Mouse (Mus musculus) heart, embryonic 10.5 days (tissue): Measurements from ENCODE around the gene Gimap7. TPM values are rescaled to one million over a fixed set of nuclear protein-coding genes. Genes with fewer than 3 reads are reported as not detected.

Source experiments
- DNase-seq: peaks from one replicate; pipeline ENCODE4 v3.0.0-alpha.2; 2017; ENCODE audit warnings: low spot score
- H3K27ac ChIP-seq: fragments of 300-500 bp; sonication (generic); 2 replicates; pipeline ENCODE4 v1.5.1; 2016; ENCODE audit warnings: mild to moderate bottlenecking
- H3K27me3 ChIP-seq: fragments of 300-500 bp; sonication (generic); 2 replicates; pipeline ENCODE4 v1.6.1; 2016; ENCODE audit warnings: mild to moderate bottlenecking; ENCODE audit not compliant: poor library complexity, insufficient read depth, severe bottlenecking
- H3K36me3 ChIP-seq: fragments of 300-500 bp; sonication (generic); 2 replicates; pipeline ENCODE4 v1.6.1; 2016; ENCODE audit warnings: mild to moderate bottlenecking, moderate library complexity
- H3K4me1 ChIP-seq: fragments of 300-500 bp; sonication (generic); 2 replicates; pipeline ENCODE4 v1.6.1; 2016; ENCODE audit warnings: mild to moderate bottlenecking
- H3K4me3 ChIP-seq: fragments of 300-500 bp; sonication (generic); 2 replicates; pipeline ENCODE4 v1.5.1; 2016; ENCODE audit warnings: mild to moderate bottlenecking, moderate library complexity
- H3K9me3 ChIP-seq: fragments of 300-500 bp; sonication (generic); 2 replicates; pipeline ENCODE4 v1.6.1; 2016; ENCODE audit warnings: mild to moderate bottlenecking, moderate library complexity
- whole genome bisulfite sequencing: fragments of 180-500 bp; shearing (Covaris S2); methylation state at CpG from one replicate; pipeline ENCODE4 v1.1.7; 2016; 5-methylcytosine and 5-hydroxymethylcytosine counted together
- polyA plus RNA-seq: library from polyadenylated mRNA; unstranded; fragments of >200 nt; fragmentation: Nextera tagmentation; extraction: Ambion mirVana; gene quantifications from 2 replicates; pipeline ENCODE4 v1.2.1, GENCODE M21; 2016

The Gimap7 gene
- polyA plus RNA-seq, 1 experiment from 2014 or later: not detected

GRCm38 (mm10) chr6:48763567-48764270 is 45.3 kb downstream of the Gimap7 start:
- WGBS: 91% methylated on average over 7 of the region's 7 CpGs
- no peaks in the 10 kb centered on the region for H3K4me1 ChIP-seq
- H3K27me3 ChIP-seq: no peaks in the 10 kb centered on the region
- no peaks in the 10 kb centered on the region for H3K36me3 ChIP-seq
- peak; percentile 47 for DNase-seq
- no peaks in the 10 kb centered on the region for H3K9me3 ChIP-seq
- no peak overlapping the region for H3K4me3 ChIP-seq
- no peak overlapping the region for H3K27ac ChIP-seq

GRCm38 (mm10) chr6:48764496-48764895 is 46.1 kb downstream of the Gimap7 start:
- 90% methylated on average over 10 of the region's 10 CpGs for WGBS
- H3K4me1 ChIP-seq: no peaks in the 10 kb centered on the region
- H3K27ac ChIP-seq: no peak overlapping the region
- DNase-seq: peak; percentile 39
- H3K27me3 ChIP-seq: no peaks in the 10 kb centered on the region
- no peaks in the 10 kb centered on the region for H3K36me3 ChIP-seq
- H3K9me3 ChIP-seq: no peaks in the 10 kb centered on the region
- no peak overlapping the region for H3K4me3 ChIP-seq

- H3K36me3 ChIP-seq: no peaks in the 10 kb centered on the region
- no peaks in the 10 kb centered on the region for H3K4me1 ChIP-seq
- no peak for DNase-seq
- H3K27me3 ChIP-seq: no peaks in the 10 kb centered on the region
- WGBS: 61% methylated on average over 9 of the region's 9 CpGs
- no peaks in the 10 kb centered on the region for H3K9me3 ChIP-seq
- no peak overlapping the region for H3K27ac ChIP-seq
- no peak overlapping the region for H3K4me3 ChIP-seq
These were observed 49.9 kb downstream of the Gimap7 start for GRCm38 (mm10) chr6:48768178-48768869.

- WGBS: 88% methylated on average over 3 of the region's 3 CpGs
- no peak overlapping the region for H3K4me3 ChIP-seq
- H3K27me3 ChIP-seq: no peaks in the 10 kb centered on the region
- H3K4me1 ChIP-seq: no peaks in the 10 kb centered on the region
- no peak for DNase-seq
- H3K9me3 ChIP-seq: no peaks in the 10 kb centered on the region
- H3K27ac ChIP-seq: no peak overlapping the region
- no peaks in the 10 kb centered on the region for H3K36me3 ChIP-seq
These were observed 50.5 kb downstream of the Gimap7 start for GRCm38 (mm10) chr6:48768933-48769332.

- Histone ChIP-seq H3K4me3 (no peak within 1 kb of the TSS), H3K27ac (no peak within 1 kb of the TSS), H3K4me1 (no peaks in the 10 kb centered on the region), H3K27me3 (no peaks in the 10 kb centered on the region), H3K9me3 (no peaks in the 10 kb centered on the region), H3K36me3 (no peaks in the 10 kb centered on the region)
- no peak for DNase-seq
- 88% methylated on average over 3 of the region's 3 CpGs for WGBS
These were observed 52.3 kb downstream of the Gimap7 start, which contains the start of gene Gimap3 for GRCm38 (mm10) chr6:48770696-48771095. Gimap3 (minus strand) TSS chr6:48770851.

GRCm38 (mm10) chr6:48772030-48772429 is 53.6 kb downstream of the Gimap7 start:
- WGBS: 11% methylated on average over 8 of the region's 8 CpGs
- H3K4me3 ChIP-seq: no peak overlapping the region

More at GRCm38 (mm10) chr6:48772030-48772429, 53.6 kb downstream of the Gimap7 start:
- Histone ChIP-seq H3K36me3 (no peaks in the 10 kb centered on the region), H3K27me3 (no peaks in the 10 kb centered on the region), H3K9me3 (no peaks in the 10 kb centered on the region), H3K27ac (no peak overlapping the region), H3K4me1 (no peaks in the 10 kb centered on the region)
- peak; percentile 80 for DNase-seq

Other genes with a start within 250 kb of the Gimap7 start
- gene Atp6v0e2, start 181.0 kb upstream of the Gimap7 start, polyA plus RNA-seq: 21.1 and 26.6 TPM in 2 replicates
- gene Lrrc61, start 163.8 kb upstream of the Gimap7 start, polyA plus RNA-seq: 9.5 and 12.9 TPM in 2 replicates
- gene Rarres2, start 145.8 kb upstream of the Gimap7 start, polyA plus RNA-seq: 10.5 and 18.2 TPM in 2 replicates
- gene Gm45021, start 129.0 kb upstream of the Gimap7 start, polyA plus RNA-seq: not detected in 2 replicates
- gene Repin1, start 124.7 kb upstream of the Gimap7 start, polyA plus RNA-seq: 31.9 and 33.2 TPM in 2 replicates
- 0.49 TPM in 1 of 2 replicates, not detected in the other for gene Gm44965, start 124.7 kb upstream of the Gimap7 start, polyA plus RNA-seq
- gene Zfp775, start 116.6 kb upstream of the Gimap7 start, polyA plus RNA-seq: 7.7 and 8.9 TPM in 2 replicates
- gene AI854703, start 91.9 kb upstream of the Gimap7 start, polyA plus RNA-seq: 0.90 and 1.6 TPM in 2 replicates
- gene Gimap8, start 71.4 kb upstream of the Gimap7 start, polyA plus RNA-seq: 0.70 and 0.87 TPM in 2 replicates
- 7.4 and 8.7 TPM in 2 replicates for gene Gimap9, start 42.5 kb upstream of the Gimap7 start, polyA plus RNA-seq
- gene Gimap4, start 34.1 kb upstream of the Gimap7 start, polyA plus RNA-seq: 6.4 and 10.6 TPM in 2 replicates
- 21.3 and 26.0 TPM in 2 replicates for gene Gimap6, start 10.4 kb upstream of the Gimap7 start, polyA plus RNA-seq
- gene Gm28053, start within 50 bp of the Gimap7 start, polyA plus RNA-seq: 1.9 and 2.5 TPM in 2 replicates
- 14.6 and 19.0 TPM in 2 replicates for gene Gimap1, start 20.4 kb downstream of the Gimap7 start, polyA plus RNA-seq
- gene Gimap5, start 27.6 kb downstream of the Gimap7 start, polyA plus RNA-seq: 2.7 and 4.0 TPM in 2 replicates
- 0.11 TPM in 1 of 2 replicates, not detected in the other for gene Gimap3, start 52.2 kb downstream of the Gimap7 start, polyA plus RNA-seq
- gene Tmem176a, start 122.3 kb downstream of the Gimap7 start, polyA plus RNA-seq: 65.3 and 84.3 TPM in 2 replicates
- gene Tmem176b, start 122.9 kb downstream of the Gimap7 start, polyA plus RNA-seq: 150 and 178 TPM in 2 replicates
- not detected in 2 replicates for gene Aoc1, start 154.3 kb downstream of the Gimap7 start, polyA plus RNA-seq
- gene 1600015I10Rik, start 211.3 kb downstream of the Gimap7 start, polyA plus RNA-seq: 0.05 TPM in 1 of 2 replicates, not detected in the other